Mouse (Mus musculus): Measurements from ENCODE around the gene Emcn.

Gene Emcn

DNA sequence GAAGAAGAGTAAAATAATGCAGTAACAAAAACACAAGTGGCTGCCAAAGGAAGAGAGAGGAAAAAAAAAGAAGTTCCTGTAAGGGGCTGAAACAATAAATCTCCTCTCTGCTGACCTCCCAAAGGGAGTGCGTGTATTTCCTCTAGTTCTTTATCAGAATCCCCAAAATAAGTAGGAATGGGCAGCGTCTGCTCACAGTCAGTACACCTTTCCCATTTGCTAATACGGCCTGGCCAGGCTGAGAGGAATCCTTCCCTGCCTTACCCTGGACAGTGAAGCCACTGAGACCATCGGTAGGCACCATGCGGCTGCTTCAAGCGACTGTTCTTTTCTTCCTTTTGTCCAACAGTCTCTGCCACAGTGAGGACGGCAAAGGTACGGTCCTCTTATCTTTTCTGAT, at the start of gene Emcn:
Gene Emcn, plus strand, starts transcription at position 130 of the 400 bp plus-strand sequence.
- DNase-seq (ENCODE audit: low spot score), result no peak

DNA sequence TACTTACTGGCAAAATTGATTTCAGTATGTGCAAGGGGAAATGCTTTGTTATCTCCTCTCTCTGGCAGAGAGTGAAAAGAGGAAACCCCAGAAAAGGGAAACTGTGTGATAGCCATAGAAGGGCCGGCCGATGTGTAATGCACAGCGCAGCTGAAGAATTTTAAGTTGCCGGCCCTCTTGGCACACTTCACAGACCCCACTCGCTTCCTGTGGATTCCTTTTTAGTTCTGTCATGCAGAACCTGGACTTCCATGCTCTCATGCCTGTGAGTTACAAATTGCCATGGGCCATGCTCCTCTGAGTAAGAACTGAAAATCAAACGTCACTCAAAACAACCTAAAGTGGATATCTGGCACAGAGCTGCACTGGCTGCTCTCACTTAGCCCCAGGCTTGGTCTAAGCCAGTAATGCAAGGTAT, 47.7 kb upstream of the Emcn start:
- no peak for DNase-seq (ENCODE audit: low spot score)

DNA sequence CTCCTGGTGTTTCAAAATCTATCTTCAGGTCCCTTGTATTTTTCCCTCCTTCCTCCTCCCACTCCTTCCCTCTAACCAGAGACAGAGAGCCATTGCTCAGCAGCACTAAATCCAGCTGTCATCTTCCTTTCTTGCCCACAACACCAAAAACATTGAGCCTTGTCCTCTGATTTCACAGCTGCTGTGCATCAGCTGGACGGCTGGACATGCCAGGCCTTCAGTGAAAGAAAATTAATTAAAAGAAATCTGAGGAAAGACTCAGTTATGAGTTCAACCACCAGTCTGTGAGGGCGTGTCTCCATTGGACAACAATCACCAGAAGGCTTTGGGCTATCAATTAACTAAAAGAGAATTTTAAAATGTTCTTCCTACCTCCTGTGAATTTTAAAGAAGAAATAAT, 42.6 kb upstream of the Emcn start:
- no peak for DNase-seq (ENCODE audit: low spot score)

DNA sequence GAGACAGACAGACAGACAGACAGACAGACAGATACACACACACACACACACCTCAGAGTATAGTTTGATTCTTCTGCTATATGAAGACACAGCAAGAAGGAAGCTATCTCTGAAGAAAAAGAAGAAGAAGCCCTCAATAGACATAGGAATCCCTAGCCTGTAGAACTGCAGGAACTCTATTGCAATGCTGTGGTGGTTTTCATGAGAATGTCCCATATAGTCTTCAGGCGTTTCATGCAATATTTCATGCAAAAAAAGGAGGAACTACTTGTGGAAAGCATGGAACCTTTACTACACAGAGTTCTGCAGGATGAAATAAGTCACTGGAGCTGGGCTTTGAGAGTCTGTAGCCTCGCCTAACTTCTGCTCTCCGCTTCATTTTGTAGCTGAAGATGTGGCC, 40.7 kb upstream of the Emcn start:
- DNase-seq (ENCODE audit: low spot score), result no peak

DNA sequence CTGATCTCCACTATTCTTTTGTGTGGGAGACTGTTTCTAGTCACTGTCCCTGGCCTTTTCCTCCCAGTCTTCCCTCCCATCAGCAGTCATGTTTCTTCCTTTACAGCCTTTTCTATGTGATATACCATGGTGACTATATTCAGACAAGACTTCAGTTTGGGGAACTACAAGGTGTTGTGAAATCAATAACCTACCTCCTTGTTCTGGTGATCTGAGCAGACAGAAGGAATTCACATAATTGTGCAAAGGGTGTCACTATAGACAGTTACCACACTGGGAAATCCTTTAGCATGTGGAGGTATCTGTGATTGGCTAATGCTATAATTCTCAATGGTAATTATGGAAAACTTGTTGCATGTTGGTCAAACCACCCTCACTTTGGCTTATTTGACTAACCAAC, 39.7 kb upstream of the Emcn start:
- no peak for DNase-seq (ENCODE audit: low spot score)

DNA sequence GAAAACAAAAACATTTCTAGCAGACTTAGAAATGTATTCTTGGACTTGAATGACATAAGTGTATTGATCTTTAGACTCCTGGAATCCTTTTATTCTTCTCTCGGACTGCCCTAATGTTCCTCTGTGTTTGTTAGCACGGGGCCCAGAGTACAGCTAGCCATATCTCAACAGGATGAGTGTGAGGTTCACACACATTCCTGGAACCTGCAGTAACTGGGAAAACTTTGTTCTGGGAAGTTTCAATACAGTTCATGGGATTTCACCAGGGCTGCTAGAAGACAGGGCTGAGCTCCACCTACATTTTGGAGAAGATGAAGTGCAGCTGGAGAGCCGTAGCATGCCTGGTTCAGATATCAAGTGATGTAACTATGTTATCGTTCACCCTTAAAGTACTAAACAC, 38.1 kb upstream of the Emcn start:
- no peak for DNase-seq (ENCODE audit: low spot score)

DNA sequence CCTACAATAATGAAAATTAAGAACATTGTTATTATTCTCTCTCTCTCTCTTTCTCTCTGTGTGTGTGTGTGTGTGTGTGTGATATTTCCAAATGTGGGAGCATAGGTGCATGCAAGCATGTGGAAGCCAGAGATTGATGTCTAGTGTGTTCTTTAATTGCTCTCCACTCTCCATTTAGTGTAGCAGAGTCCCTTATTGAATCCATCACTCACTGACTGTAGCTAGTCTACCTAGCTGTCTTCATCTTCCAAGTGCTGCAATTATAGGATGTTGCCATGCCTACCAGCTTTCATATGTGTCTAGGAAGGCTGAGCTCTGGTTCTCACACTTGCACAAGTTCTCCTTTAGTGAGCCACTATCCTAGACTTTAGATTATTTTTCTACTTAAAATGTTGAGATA, 30.9 kb upstream of the Emcn start:
- DNase-seq (ENCODE audit: low spot score), result no peak

DNA sequence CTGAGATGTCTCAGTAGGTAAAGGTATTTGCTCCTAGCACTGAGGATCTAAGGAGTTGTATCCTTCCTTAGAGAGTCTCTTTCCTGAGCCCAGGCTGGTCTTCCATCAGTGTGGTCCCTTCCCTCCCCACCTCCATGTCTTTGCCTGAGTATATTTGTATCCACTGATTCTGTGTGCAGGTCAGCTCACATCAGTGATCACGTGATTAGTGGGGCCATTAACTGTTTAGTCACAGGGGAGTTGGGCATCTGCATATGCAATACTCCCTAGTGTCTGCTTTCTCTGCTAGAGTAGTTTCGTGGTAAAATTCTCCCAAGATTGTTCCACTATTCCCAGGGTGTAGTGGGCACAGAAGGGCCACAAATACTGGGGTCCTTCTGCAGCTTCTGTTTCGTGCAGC, 28.3 kb upstream of the Emcn start:
- no peak for DNase-seq (ENCODE audit: low spot score)

DNA sequence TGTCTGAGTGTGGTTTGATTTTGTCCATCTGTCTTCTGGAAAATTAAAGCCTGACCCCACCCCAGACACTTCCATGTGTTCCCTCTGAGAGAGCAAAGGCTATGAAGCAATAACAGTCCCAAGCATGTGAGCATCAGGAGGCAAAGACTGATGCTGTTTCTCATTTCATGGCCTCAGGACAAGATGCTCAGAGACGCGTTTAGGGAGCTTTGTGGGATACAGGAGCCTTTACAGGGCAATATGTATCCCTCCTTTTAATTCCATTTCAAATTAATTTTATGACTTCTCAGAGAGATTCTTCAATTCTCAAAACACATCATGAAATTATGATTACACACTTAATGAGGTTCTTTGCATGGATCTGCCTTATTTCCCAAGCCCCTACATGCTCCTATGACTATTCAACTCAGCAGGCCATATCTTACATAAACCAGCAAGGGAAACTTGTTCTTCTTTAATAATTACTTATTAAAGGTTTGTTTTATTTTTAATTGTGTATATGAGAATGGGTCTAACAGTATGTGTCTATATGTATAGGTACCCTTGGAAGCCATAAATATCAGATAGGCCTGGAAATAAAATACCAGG, 27.0 kb upstream of the Emcn start:
- no peak for DNase-seq (ENCODE audit: low spot score)

DNA sequence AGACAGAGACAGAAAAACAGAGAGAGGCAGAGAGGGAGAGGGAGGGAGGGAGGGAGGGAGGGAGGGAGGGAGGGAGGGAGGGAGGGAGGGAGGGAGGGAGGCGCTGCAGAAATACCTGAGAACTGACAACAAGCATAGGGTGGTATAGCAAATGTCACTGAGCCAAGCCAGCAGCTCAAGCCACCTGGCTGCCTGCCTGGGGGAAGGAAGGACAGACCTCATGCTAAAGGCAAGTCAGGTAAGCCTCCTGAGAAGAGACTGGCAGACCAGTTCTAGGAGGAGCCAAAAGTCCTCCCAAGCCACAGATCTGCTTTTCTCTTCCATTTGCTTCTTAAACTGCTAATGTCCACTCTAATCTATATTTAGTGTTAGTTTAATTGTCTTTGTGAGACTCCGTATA, 22.5 kb upstream of the Emcn start:
- DNase-seq (ENCODE audit: low spot score), result no peak

DNA sequence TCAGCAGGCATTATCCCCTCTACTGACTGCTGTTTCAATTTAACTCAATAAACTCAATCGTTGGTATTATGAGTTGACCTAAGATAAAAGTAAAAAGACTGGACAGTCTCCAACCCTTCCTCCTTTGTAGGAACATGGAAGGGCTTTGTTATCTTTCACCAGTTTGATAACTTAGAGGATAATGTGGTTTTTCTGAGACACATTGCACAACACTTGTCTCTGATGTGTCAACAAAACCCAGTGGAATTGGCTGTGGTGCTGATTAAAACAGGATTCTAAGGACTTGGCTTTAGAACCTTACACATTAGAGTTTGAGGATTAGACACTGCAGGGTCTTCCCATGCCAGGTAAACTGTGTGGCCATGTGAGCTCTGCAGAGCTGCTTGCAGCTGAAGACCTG, 20.9 kb upstream of the Emcn start:
- no peak for DNase-seq (ENCODE audit: low spot score)

DNA sequence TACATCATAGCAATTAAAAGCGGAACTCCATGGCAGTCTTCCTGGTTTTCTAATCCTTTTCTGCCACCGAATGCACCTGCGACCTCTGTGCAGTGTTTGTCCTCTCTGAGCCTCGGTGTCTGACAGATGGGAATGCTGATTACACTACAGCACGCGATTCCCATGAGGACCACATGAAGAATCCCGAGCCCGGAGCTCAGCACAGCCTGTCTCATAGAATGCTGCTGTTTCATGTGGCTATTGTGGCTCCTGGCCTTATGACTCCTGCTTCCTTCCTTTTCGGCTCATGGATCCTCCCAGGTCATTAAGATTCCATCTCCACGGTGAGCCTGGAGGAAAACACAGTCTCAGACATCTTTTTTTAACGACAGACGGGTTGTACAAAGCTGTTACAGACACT, 18.6 kb upstream of the Emcn start:
- no peak for DNase-seq (ENCODE audit: low spot score)

DNA sequence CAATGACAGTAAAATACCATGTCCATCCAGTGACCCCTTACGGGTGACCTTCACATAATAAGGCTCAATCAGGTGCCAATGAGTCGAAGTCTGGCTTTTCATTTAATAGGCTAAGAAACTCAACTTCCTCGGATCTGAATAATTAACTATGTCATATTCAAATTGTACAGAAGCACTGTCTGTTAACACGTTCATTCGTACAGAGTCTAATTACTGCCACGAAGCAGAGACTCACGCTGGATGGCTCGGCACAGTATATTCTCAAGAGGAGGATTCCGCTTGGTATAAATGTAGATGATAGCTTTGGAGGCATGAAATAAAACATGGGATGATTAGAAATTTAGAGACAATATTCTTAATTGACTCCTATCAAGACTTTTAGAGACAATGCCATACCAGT, 11.0 kb upstream of the Emcn start:
- DNase-seq (ENCODE audit: low spot score), result no peak

DNA sequence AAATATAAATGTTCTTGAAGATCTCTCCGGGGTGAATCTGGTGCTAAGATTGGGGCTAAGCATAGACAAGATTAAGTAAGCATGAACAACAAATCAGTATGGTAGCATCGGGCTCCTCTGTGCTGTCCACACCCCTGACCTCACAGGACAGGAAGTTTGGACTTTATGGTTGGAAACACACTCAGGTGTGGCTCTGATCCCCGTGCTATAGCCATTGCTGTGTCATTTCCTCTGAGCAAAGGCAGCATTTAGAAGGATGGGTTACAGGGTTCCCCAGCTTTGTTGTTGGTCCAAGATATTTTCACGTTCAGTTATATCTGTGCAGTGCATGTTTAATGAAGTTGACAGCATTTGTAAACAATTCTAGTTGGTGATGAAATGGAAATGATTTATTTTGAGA, 9.9 kb upstream of the Emcn start:
- no peak for DNase-seq (ENCODE audit: low spot score)

DNA sequence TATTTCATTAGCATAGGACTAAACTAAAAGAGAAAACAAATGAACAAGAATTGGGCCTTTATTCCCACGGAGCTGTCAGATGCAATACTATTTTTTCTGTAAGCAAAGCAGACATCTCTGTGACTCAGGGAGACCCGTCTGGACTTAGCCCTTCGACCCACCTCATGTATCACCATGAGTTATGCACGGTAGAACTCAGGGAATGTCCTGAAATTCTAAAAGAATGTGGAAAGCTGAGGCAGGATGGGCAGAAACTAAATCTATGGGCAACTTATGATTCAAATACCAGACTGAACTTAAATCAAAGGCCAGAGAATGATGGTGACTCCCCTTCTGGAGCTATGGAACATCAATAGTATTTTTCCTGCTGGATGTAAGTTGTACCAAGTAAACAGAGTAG, 8.3 kb upstream of the Emcn start:
- DNase-seq (ENCODE audit: low spot score), result no peak

DNA sequence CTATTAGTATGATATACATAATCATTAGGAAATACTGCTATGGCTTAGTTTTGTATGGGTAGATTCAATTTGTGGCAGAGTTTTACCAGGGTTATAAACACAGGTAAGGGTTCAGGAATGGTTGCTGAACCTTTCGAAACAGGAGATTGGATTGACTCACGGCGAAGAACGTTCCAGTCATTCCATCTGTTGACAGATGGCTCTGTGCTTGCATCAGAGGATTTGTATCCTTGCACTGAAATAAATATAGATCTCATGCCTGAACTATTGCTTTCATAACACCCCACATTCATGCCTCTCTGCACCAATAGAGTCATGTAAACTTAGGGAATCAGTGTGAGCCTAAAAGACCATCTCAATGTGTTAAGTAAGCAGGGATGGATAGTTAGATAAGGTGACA, 4.9 kb upstream of the Emcn start:
- DNase-seq (ENCODE audit: low spot score), result no peak

DNA sequence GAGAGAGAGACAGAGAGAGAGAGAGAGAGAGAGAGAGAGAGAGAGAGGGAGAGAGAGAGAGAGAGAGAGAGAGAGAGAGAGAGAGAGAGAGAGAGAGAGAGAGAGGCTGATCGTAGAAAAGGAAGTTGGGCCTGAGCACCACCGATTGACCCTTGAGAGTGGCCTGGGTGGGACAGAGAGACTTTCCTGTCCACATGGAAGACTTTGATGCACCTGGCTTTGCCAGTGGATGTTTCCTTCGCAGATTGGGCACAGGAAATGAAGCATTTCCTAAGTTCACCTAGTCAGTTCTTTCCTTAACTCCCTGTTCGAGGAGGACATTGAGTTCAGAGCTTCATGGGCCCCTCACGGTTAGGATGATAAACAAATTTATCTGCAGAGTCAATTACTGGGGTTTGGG, 2.6 kb downstream of the Emcn start:
- DNase-seq (ENCODE audit: low spot score), result no peak

DNA sequence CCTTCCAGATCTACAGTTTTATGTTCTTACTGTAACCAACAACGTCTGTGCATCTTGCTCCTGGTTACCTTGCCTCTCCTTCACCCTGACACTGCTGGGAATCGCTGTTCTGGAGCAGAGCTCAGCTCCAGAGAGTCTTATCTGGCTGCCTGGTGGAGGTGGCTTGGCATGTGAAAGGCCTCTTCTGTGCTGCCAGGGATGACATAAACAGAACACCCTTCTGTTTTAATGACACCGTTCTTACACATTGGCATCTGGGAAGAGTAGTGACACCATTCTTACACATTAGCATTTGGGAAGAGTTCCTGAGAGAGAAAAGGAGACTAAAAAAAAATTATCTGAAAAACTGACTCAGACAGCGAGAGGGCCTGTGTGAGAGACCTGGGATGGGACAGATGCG, 11.0 kb downstream of the Emcn start:
- no peak for DNase-seq (ENCODE audit: low spot score)

DNA sequence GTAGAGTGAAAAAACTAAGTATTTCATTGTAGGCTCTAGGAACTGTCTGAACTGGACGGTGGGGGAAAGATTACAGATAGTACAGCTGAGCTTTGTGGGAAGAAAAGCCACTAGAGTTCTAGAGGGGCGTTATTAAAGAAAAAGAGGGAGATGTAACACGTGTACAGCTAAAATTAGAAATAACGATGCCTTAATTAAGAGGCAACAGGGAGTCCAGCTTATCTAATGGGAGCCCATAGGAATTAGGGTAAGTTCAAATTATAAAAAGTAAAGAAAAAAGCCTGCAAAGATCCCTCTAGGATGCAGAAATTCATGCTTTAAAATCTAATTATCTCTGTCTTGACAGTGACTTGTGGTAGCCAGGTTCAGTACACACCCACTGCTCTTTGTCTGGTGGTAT, 15.8 kb downstream of the Emcn start:
- no peak for DNase-seq (ENCODE audit: low spot score)

DNA sequence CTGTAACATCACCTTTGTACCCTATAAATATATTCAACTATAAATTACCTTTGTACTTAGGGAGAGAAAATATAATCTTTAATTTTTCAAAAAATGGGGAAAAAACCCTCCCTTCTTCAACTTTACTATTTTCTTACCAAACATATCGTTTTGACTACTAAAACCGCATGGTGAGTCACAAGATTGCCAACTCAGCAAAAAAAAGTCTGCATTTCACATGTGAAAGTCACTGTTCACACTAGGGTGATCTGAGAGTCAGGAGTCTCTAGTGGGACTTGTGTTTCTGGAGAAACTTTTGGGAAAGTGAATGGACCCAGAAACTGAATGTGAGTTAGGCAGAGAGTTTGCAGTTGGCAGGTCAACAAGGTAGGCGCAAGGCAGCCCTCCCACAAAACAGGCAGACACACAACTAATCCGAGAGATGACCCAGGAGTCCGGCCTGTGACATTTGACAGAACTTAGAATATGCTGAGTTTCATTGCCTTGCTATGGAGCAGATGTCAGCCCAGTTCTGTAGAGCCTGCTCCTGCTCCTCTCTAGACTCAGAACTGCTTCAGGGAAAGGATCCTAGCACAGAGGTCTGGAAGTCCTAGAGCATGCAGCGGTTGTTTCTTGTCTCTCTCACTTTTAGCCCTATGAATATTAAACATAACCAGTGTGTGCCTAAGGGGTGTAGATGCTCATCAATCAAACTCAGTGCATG, 26.4 kb downstream of the Emcn start:
- no peak for DNase-seq (ENCODE audit: low spot score)

DNA sequence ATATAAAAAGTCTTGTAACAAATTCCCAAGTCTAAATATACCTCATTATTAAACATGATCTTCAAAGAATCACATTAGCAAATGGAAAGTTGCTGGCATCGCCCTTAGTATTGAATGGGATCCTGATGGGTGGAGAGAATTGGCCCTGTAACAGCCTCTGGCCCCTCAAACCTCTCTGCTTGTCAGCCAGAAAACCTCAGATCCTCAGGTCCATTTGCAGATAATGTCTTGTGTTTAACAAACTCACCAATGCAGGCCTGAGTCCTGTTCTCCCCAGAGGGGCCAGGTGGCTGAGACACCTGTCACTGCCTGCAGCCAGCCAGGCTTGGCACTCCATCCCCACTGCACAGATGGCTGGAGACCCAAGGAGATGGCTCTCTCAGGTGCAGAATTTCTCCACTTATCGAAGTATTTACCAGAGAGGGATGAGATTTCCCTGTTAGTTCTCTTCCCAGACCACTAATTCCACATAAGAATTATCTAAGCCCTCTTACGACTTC, 27.0 kb downstream of the Emcn start:
- no peak for DNase-seq (ENCODE audit: low spot score)

DNA sequence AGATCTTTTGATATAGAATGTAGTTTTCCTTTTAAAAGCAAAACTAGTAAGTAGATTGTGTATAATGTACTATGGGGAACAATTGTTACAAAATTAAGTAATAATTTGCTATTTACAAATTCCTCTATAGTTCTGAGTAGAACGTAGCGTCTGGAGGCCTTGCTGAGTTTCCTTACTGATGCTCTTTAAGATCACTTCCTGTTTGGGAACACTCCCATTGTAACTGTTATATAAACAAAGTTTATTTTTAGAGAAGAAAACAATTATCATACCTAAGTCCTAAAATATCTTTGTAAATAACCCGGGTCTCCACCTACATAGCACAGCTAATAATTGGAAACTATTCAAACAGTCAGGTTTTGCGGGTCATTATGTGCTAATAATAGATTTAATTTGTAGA, 32.0 kb downstream of the Emcn start:
- DNase-seq (ENCODE audit: low spot score), result no peak

DNA sequence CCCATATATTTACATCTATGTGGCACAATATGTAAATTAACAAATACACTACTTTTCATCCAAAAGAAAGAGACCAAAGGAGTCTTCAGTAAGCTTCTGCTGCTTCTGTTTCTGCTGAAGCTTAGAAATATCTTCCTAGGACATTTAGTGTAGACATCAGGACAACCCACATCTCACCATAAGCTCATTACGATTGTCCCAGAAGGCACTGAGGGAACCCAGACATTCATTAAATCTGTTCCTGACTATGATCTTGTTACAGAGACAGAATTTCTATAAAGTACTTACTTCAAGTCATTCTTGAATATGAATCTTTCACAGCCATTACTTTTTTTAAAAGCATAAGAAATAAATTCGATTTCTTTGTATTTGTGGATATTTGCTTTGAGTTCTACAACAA, 41.4 kb downstream of the Emcn start:
- DNase-seq (ENCODE audit: low spot score), result no peak

DNA sequence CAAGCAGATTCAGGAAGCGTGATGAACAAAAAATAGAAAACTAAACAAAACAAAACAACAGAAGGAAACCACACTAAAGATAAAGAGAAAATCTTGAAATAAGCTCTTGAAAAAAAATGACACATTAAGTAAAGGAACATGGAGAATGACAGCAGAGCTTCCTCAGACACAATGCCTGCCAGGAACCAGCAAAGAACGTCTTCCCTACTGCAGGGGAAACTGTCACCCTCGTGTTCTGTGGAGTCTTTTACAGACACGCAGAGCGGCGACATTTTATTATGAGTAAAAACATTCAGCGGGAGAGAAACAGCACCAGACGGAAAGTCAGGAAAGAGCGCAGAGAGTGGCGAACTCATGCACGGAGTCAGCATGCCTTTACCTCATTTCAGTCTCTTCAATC, 54.7 kb downstream of the Emcn start:
- DNase-seq (ENCODE audit: low spot score), result no peak

All from ovary, postnatal 14 days (tissue).